In the genomic region with DNA sequence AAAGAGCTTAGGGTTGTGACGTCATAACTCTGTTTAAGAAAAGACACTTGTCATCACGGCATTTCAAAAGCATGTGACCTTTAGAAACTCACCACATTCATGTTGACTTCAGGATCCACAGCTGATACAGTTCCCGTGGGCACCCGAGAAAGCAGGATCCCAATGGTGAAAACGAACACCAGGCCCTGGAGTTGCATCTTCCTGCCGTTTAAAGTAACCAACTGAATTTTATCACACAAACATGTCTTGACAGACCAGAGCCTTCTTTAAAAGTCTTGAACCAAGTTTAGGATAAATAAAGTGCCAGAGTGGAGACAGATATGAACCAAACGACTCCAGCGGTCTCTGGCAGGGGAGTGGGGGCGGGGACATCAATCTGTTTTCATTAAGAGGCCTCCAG, we compare ENCODE assay signal across 18 mouse cellular contexts. TPM values are rescaled to one million over a fixed set of nuclear protein-coding genes. Genes with fewer than 3 reads are reported as not detected.
DNase-seq lines count a peak whose midpoint lies in the region; ATAC-seq lines count a peak whose summit lies in the region.
"Had no signal": no experiment of that assay in that cellular context is flagged by ENCODE, and none has a peak within 500 bp of the region (broad histone marks: within the 10 kb centered on the region; RNA-seq: fewer than 3 reads in every experiment).

No protein-coding gene starts in this region.

- no peaks in the 10 kb centered on the region for H3K27me3 ChIP-seq in heart, embryonic 15.5 days
- no peaks in the 10 kb centered on the region for H3K27me3 ChIP-seq in lung, embryonic 15.5 days
- no peaks in the 10 kb centered on the region for H3K27me3 ChIP-seq in limb, embryonic 13.5 days
- H3K27me3 ChIP-seq: CH12.LX; neural tube, embryonic 12.5 days had no signal

- no peaks in the 10 kb centered on the region for H3K9me3 ChIP-seq in heart, embryonic 15.5 days (replicated peaks)
- H3K9me3 ChIP-seq in lung, embryonic 15.5 days: no peaks in the 10 kb centered on the region
- no peaks in the 10 kb centered on the region for H3K9me3 ChIP-seq in limb, embryonic 13.5 days
- H3K9me3 ChIP-seq: neural tube, embryonic 12.5 days had no signal

- H3K9ac ChIP-seq in heart, embryonic 15.5 days: no peak overlapping the region
- no peak overlapping the region for H3K9ac ChIP-seq in lung, embryonic 15.5 days
- no peak overlapping the region for H3K9ac ChIP-seq in limb, embryonic 13.5 days
- H3K9ac ChIP-seq: neural tube, embryonic 12.5 days had no signal

- 0 out of 2 replicates have a peak overlapping the region, but pooled peaks have one; percentile 5 for H3K4me2 ChIP-seq in heart, embryonic 15.5 days
- peak overlapping the region; percentile 14; the same call in 1 of the 2 replicates for H3K4me2 ChIP-seq in lung, embryonic 15.5 days
- H3K4me2 ChIP-seq in limb, embryonic 13.5 days (replicated peaks): 0 out of 2 replicates have a peak overlapping the region, but pooled peaks have one; percentile 19
- H3K4me2 ChIP-seq: neural tube, embryonic 12.5 days had no signal

- no peak overlapping the region for H3K4me3 ChIP-seq in heart, embryonic 15.5 days
- no peak overlapping the region for H3K4me3 ChIP-seq in lung, embryonic 15.5 days
- peak overlapping the region; percentile 41 for H3K4me3 ChIP-seq in brown adipose tissue, adult 24 weeks (ENCODE audit: insufficient read depth, low read depth, low read length)
- no peak overlapping the region for H3K4me3 ChIP-seq in limb, embryonic 13.5 days
- H3K4me3 ChIP-seq: left cerebral cortex, adult 2 months; neural tube, embryonic 12.5 days had no signal

- H3K36me3 ChIP-seq in heart, embryonic 15.5 days: peaks cover 2% of the 10 kb centered on the region; the same call in 1 of the 2 replicates
- H3K36me3 ChIP-seq in lung, embryonic 15.5 days: no peaks in the 10 kb centered on the region
- H3K36me3 ChIP-seq in limb, embryonic 13.5 days: peaks cover 21% of the 10 kb centered on the region

- no peak for ATAC-seq in heart, embryonic 15.5 days (replicated peaks; ENCODE audit: insufficient number of reproducible peaks, insufficient read depth, low FRiP score, low read depth)
- ATAC-seq in lung, embryonic 15.5 days (ENCODE audit: borderline replicate concordance, extremely low read depth, low FRiP score, low TSS enrichment): no peak
- ATAC-seq in limb, embryonic 13.5 days (ENCODE audit: low FRiP score, low read depth): no peak
- ATAC-seq: midbrain, embryonic 16.5 days had no signal

- intact Hi-C loops in heart, postnatal 36 days (cut with DNase I): no loop called here

- H3K27ac ChIP-seq in heart, embryonic 15.5 days: no peak overlapping the region
- H3K27ac ChIP-seq in lung, embryonic 15.5 days: no peak overlapping the region
- H3K27ac ChIP-seq in brown adipose tissue, adult 24 weeks (replicated peaks; ENCODE audit: low read depth, low read length): peak overlapping the region; percentile 37
- H3K27ac ChIP-seq in limb, embryonic 13.5 days: no peak overlapping the region
- H3K27ac ChIP-seq: left cerebral cortex, adult 2 months; neural tube, embryonic 12.5 days had no signal

- DNase-seq in heart, postnatal 36 days: no peak
- DNase-seq in lung, postnatal 25 days (ENCODE audit: low spot score): no peak
- DNase-seq in spleen, postnatal 10 days (ENCODE audit: low spot score in 2 of 2): no peak
- DNase-seq in layer of hippocampus, postnatal 10 days (ENCODE audit: low spot score in 2 of 2): no peak
- DNase-seq: cerebellum, adult 11 months; gastrocnemius, postnatal 36 days; kidney, adult 11 months; lung, adult 18-20 months; thymus, postnatal 25 days had no signal

- WGBS in heart, embryonic 15.5 days: 30% methylated on average over 9 of the region's 9 CpGs
- WGBS in lung, embryonic 15.5 days: 27% methylated on average over 9 of the region's 9 CpGs
- WGBS in limb, embryonic 13.5 days: 37% methylated on average over 9 of the region's 9 CpGs

- peaks cover 17% of the 10 kb centered on the region for H3K4me1 ChIP-seq in heart, embryonic 15.5 days (replicated peaks)
- peaks cover 20% of the 10 kb centered on the region for H3K4me1 ChIP-seq in lung, embryonic 15.5 days
- peaks cover 11% of the 10 kb centered on the region for H3K4me1 ChIP-seq in brown adipose tissue, adult 24 weeks (ENCODE audit: control insufficient read depth, insufficient read depth, insufficient read length, low read length)
- peaks cover 16% of the 10 kb centered on the region for H3K4me1 ChIP-seq in limb, embryonic 13.5 days
- H3K4me1 ChIP-seq: neural tube, embryonic 12.5 days had no signal

RNA-seq across cellular contexts. Expression of a gene that starts 2.6 kb away (rescaled TPM):
- polyA plus RNA-seq in heart, embryonic 15.5 days (2015; fragmentation: Nextera tagmentation; extraction: Ambion mirVana): 29.7 and 34.2 TPM in 2 replicates
- total RNA-seq in heart, postnatal 36 days (2021): 10 to 100 TPM; 28.0 to 28.4 TPM
- 47.9 and 48.5 TPM in 2 replicates for polyA plus RNA-seq in lung, embryonic 15.5 days (2015; fragmentation: Nextera tagmentation; extraction: Ambion mirVana)
- polyA plus RNA-seq in brown adipose tissue, adult 24 weeks (2012; ENCODE audit: insufficient read depth, insufficient read length, missing spikeins): 84.3 and 109 TPM in 2 replicates
- polyA plus RNA-seq in limb, embryonic 13.5 days (2015; fragmentation: Nextera tagmentation; extraction: Ambion mirVana): 42.0 and 46.0 TPM in 2 replicates
- 10 to 100 TPM; 13.8 to 14.2 TPM for total RNA-seq in layer of hippocampus, postnatal 10 days (2021)

RNA-seq across cellular contexts. Expression of a gene that starts 25.8 kb away (rescaled TPM):
- polyA plus RNA-seq in heart, embryonic 15.5 days (2015; fragmentation: Nextera tagmentation; extraction: Ambion mirVana): 7.7 and 8.9 TPM in 2 replicates
- 1 to 10 TPM; 5.8 to 6.5 TPM for total RNA-seq in heart, postnatal 36 days (2021)
- polyA plus RNA-seq in lung, embryonic 15.5 days (2015; fragmentation: Nextera tagmentation; extraction: Ambion mirVana): 12.7 and 12.9 TPM in 2 replicates
- 2.2 and 2.8 TPM in 2 replicates for polyA plus RNA-seq in brown adipose tissue, adult 24 weeks (2012; ENCODE audit: insufficient read depth, insufficient read length, missing spikeins)
- 10.9 and 11.2 TPM in 2 replicates for polyA plus RNA-seq in limb, embryonic 13.5 days (2015; fragmentation: Nextera tagmentation; extraction: Ambion mirVana)
- total RNA-seq in layer of hippocampus, postnatal 10 days (2021): 1 to 10 TPM; 4.0 to 4.2 TPM

RNA-seq across cellular contexts. Expression of a gene that starts 49.7 kb away (rescaled TPM):
- 3.0 and 3.4 TPM in 2 replicates for polyA plus RNA-seq in heart, embryonic 15.5 days (2015; fragmentation: Nextera tagmentation; extraction: Ambion mirVana)
- under 1 TPM; 0.28 to 0.49 TPM for total RNA-seq in heart, postnatal 36 days (2021)
- 0.60 and 0.66 TPM in 2 replicates for polyA plus RNA-seq in lung, embryonic 15.5 days (2015; fragmentation: Nextera tagmentation; extraction: Ambion mirVana)
- polyA plus RNA-seq in brown adipose tissue, adult 24 weeks (2012; ENCODE audit: insufficient read depth, insufficient read length, missing spikeins): 0.75 TPM in 1 of 2 replicates, not detected in the other
- 16.4 and 17.5 TPM in 2 replicates for polyA plus RNA-seq in limb, embryonic 13.5 days (2015; fragmentation: Nextera tagmentation; extraction: Ambion mirVana)
- total RNA-seq in layer of hippocampus, postnatal 10 days (2021): under 1 TPM; 0.47 to 0.53 TPM
- total RNA-seq: adrenal gland, postnatal 4 days; CH12.LX; gastrocnemius, postnatal 36 days had no signal

RNA-seq across cellular contexts. Expression of a gene that starts 58.7 kb away (rescaled TPM):
- 0.98 and 2.9 TPM in 2 replicates for polyA plus RNA-seq in heart, embryonic 15.5 days (2015; fragmentation: Nextera tagmentation; extraction: Ambion mirVana)
- total RNA-seq in heart, postnatal 36 days (2021): 1 to 10 TPM; 4.2 to 9.2 TPM
- polyA plus RNA-seq in lung, embryonic 15.5 days (2015; fragmentation: Nextera tagmentation; extraction: Ambion mirVana): 0.62 and 0.92 TPM in 2 replicates
- 4.3 and 8.5 TPM in 2 replicates for polyA plus RNA-seq in brown adipose tissue, adult 24 weeks (2012; ENCODE audit: insufficient read depth, insufficient read length, missing spikeins)
- polyA plus RNA-seq in limb, embryonic 13.5 days (2015; fragmentation: Nextera tagmentation; extraction: Ambion mirVana): 1.7 and 3.6 TPM in 2 replicates
- 1 to 10 TPM in 1 of 2 experiments, under 1 TPM in 1; 0.66 to 1.3 TPM for total RNA-seq in layer of hippocampus, postnatal 10 days (2021)
